Mouse (Mus musculus): ENCODE results near the gene Gm2115. TPM values are rescaled to one million over a fixed set of nuclear protein-coding genes. Genes with fewer than 3 reads are reported as not detected.

Gene Gm2115
- polyA plus RNA-seq (2014; fragmentation: Illumina TruSeq; extraction: RNeasy Lipid Tissue Mini Kit (QIAGEN cat#74804); ENCODE audit: low read depth, low replicate concordance) = 0.13 TPM

DNA sequence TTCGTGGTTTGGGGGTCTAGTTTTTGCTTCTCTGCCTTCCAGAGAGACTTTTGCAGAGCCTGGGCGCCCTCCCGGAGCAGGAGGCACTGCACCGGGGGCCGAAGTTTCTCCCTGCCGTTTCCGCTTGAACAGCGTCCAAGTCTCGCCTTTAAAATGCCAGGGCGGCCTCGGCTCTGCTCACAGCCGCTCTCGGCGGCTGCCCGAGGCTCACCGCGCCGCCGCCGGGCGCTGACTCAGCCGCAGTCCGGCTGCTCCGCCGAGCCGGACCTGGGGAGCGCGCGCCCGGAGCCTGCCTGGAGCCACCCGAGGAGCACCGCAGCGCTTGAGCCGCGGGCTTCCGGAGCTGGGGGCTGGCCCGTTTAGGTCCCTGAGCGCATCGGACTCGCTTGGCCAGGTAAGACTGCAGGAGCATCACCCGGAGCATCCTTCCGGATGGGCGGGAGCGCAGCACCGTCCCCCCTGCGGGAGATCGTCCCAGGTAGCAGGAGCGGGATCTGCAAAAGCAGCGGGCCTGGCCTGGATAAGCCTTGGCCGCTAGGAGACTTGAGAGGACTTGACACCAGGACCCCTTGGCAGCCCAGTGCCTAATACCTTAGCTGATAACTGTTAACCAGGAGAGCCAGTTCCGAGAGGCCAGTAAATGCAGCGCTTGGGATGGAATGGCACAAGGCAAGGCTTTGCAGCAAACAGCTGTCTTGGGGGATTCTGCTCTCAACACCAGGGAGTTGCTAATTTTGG lies at the start of gene Gm2115:
Gene Gm2115 (plus strand): TSS at position 159 of the 738 bp plus-strand sequence.

DNA sequence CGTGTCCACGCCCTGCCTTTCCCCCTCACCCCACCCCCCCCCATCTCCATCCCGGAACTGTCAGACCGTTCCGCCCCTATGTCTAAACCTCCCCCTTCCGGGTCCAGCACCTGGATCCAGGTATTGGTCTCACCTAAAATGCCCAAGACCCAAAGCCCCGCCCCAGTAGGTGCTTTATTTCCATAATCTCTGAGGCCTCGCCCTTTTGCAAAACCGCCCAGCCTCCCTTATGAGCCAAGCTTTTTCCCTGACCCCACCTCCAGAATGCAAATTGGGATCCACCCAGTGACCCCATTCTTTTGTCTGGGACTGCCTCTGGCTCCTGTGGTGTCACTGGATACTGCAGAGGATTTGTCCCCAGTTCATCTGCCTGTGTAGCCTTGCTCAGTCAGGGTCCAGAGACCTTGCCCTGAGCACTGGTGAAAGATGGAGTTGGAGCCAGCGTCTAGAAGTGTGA lies 77.6 kb downstream of the Gm2115 start, which contains the start of gene Fah:
Gene Fah (minus strand): TSS at position 430 of the 457 bp plus-strand sequence.

Other genes with a start within 250 kb of the Gm2115 start
- gene Arnt2, start 118.8 kb upstream of the Gm2115 start, polyA plus RNA-seq (2014; fragmentation: Illumina TruSeq; extraction: RNeasy Lipid Tissue Mini Kit (QIAGEN cat#74804); ENCODE audit: low read depth, low replicate concordance) = 0.55 TPM
- 21.3 TPM for gene Fah, start 77.8 kb downstream of the Gm2115 start, polyA plus RNA-seq (2014; fragmentation: Illumina TruSeq; extraction: RNeasy Lipid Tissue Mini Kit (QIAGEN cat#74804); ENCODE audit: low read depth, low replicate concordance)
- gene Zfand6, start 161.0 kb downstream of the Gm2115 start, polyA plus RNA-seq (2014; fragmentation: Illumina TruSeq; extraction: RNeasy Lipid Tissue Mini Kit (QIAGEN cat#74804); ENCODE audit: low read depth, low replicate concordance) = 115 TPM

All from heart, adult 10 weeks (tissue).